Mouse (Mus musculus) embryonic facial prominence, embryonic 15.5 days (tissue): ENCODE measurements around the gene 6430550D23Rik. TPM values are rescaled to one million over a fixed set of nuclear protein-coding genes. Genes with fewer than 3 reads are reported as not detected.
A peak's percentile ranks its signal among the peaks of the same experiment; 100 is the strongest.

Source experiments
- ATAC-seq: fragments of 200-750 bp; cut with Nextera tagmentation; 2 replicates; pipeline ENCODE4 v1.8.0; 2017; ENCODE audit warnings: low read depth, moderate TSS enrichment; ENCODE audit not compliant: insufficient number of reproducible peaks, low FRiP score, low TSS enrichment
- H3K27ac ChIP-seq: fragments of 300-500 bp; sonication (generic); replicated peaks from 2 replicates; pipeline ENCODE4 v1.5.1; 2015; ENCODE audit warnings: mild to moderate bottlenecking, inconsistent platforms
- H3K27me3 ChIP-seq: fragments of 300-500 bp; sonication (generic); 2 replicates; pipeline ENCODE4 v1.6.1; 2015; ENCODE audit warnings: inconsistent platforms
- H3K36me3 ChIP-seq: fragments of 300-500 bp; sonication (generic); 2 replicates; pipeline ENCODE4 v1.6.1; 2015; ENCODE audit warnings: mild to moderate bottlenecking, inconsistent platforms
- H3K4me1 ChIP-seq: fragments of 300-500 bp; sonication (generic); 2 replicates; pipeline ENCODE4 v1.6.1; 2015; ENCODE audit warnings: inconsistent platforms
- H3K4me2 ChIP-seq: fragments of 300-500 bp; sonication (generic); replicated peaks from 2 replicates; pipeline ENCODE4 v1.6.1; 2015; ENCODE audit warnings: mild to moderate bottlenecking, inconsistent platforms
- H3K4me3 ChIP-seq: fragments of 300-500 bp; sonication (generic); replicated peaks from 2 replicates; pipeline ENCODE4 v1.5.1; 2015; ENCODE audit warnings: mild to moderate bottlenecking, inconsistent platforms
- H3K9ac ChIP-seq: fragments of 300-500 bp; sonication (generic); 2 replicates; pipeline ENCODE4 v1.6.1; 2015; ENCODE audit warnings: inconsistent platforms
- H3K9me3 ChIP-seq: fragments of 300-500 bp; sonication (generic); replicated peaks from 2 replicates; pipeline ENCODE4 v1.6.1; 2016; ENCODE audit warnings: inconsistent platforms
- WGBS: fragments of 180-500 bp; shearing (Covaris S2); methylation state at CpG from one replicate; pipeline ENCODE4 v1.1.7; 2015; 5-methylcytosine and 5-hydroxymethylcytosine counted together
- polyA plus RNA-seq: library from polyadenylated mRNA; unstranded; fragments of >200 nt; fragmentation: Nextera tagmentation; extraction: Ambion mirVana; gene quantifications from 2 replicates; pipeline ENCODE4 v1.2.1, GENCODE M21; 2015

Gene 6430550D23Rik
- polyA plus RNA-seq, 1 experiment from 2014 or later: 2.2 TPM

DNA sequence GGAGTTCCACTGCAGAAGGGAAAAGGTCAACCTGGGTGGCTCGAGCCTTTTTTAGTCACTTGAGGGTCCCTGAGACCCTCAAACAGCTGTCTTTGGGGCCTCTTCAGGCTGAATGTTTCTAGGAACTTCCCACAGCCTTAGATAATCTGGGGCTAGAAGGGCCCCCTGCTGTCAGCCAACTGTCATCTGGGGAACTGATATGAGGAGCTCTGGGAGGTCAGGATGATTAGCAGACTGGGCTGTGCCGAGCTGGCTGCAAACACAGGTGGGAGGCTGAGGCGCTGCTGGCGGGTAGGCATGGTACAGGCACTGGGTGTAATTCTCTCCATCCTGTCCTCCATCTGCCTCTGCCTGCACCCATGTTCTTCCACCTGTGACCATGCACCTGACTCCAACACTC is 18.7 kb downstream of the 6430550D23Rik start:
- Histone ChIP-seq H3K4me2 (no peak overlapping the region), H3K9ac (no peak overlapping the region), H3K27ac (no peak overlapping the region), H3K4me3 (no peak overlapping the region), H3K4me1 (no peaks in the 10 kb centered on the region), H3K27me3 (no peaks in the 10 kb centered on the region), H3K9me3 (no peaks in the 10 kb centered on the region), H3K36me3 (peaks cover 100% of the 10 kb centered on the region)
- ATAC-seq: no peak
- WGBS: 69% methylated on average over 4 of the region's 4 CpGs

DNA sequence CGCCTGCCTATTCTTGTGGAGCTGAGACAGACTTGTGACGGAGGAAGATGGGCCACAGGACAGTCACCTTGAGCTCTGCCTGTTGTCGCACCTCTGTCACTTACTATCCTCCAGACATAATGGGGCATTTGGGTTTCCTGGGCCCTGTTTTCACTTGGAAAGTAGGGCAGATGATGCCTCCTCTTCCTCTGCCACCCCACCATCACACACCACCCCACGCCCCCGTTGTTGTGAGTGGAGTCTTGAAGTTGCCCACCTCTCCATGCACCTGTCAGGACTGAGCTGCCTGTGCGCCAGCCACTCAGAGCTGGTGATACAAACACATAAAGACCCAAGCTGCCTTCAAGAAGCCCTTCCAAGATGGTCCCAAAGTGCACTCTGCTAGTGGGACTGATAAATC is 20.6 kb downstream of the 6430550D23Rik start:
- Histone ChIP-seq H3K9ac (no peak overlapping the region), H3K9me3 (no peaks in the 10 kb centered on the region), H3K27ac (no peak overlapping the region), H3K36me3 (peaks cover 100% of the 10 kb centered on the region), H3K4me1 (no peaks in the 10 kb centered on the region), H3K4me2 (no peak overlapping the region), H3K27me3 (no peaks in the 10 kb centered on the region), H3K4me3 (no peak overlapping the region)
- no peak for ATAC-seq
- WGBS: 95% methylated on average over 6 of the region's 6 CpGs

DNA sequence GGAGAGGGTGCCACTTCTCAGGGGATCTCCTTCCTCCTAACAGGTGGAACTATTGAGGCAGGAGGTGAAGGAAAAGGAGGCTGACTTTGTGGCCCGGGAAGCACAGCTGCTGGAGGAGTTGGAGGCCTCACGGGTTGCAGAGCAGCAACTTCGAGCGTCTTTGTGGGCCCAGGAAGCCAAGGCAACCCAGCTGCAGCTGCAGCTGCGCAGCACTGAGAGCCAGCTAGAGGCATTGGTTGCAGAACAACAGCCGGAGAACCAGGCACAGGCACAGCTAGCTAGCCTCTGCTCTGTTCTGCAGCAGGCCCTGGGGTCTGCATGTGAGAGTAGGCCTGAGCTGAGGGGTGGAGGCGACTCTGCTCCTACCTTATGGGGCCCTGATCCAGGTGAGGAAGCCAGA is 22.0 kb downstream of the 6430550D23Rik start:
- Histone ChIP-seq H3K36me3 (peaks cover 100% of the 10 kb centered on the region), H3K9ac (no peak overlapping the region), H3K9me3 (no peaks in the 10 kb centered on the region), H3K4me2 (no peak overlapping the region), H3K27me3 (no peaks in the 10 kb centered on the region), H3K27ac (no peak overlapping the region), H3K4me3 (no peak overlapping the region), H3K4me1 (no peaks in the 10 kb centered on the region)
- ATAC-seq: no peak
- 82% methylated on average over 7 of the region's 7 CpGs for WGBS

DNA sequence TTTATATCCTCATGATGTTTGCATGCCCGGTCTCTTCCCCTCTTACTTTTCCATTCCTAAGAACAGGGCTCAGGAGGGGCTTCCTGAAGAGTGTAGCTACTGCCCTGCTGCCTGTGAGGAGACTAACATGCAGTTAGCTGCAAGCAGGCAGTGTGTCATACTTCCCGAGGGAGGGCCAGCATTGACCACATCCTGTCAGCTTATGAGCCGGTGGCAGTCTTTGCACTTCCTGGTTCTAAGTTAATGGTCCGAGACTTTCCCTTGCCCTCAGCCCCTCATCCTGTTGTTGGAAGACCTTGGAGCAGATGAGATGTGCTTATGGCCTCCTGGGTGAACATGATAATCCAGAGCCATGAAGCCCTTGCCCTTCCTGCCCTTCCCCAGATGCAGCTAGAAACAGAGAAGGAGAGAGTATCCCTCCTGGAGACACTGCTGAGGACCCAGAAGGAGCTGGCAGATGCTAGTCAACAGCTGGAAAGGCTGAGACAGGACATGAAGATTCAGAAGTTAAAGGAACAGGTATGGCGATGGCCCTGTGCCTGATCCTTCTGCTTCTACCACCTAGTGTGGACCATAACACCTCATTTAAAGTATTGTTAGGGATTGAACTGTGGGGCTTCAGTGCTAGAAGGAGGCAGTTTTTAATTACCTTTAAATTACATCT is 28.3 kb downstream of the 6430550D23Rik start:
- Histone ChIP-seq H3K9me3 (no peaks in the 10 kb centered on the region), H3K36me3 (peaks cover 95% of the 10 kb centered on the region), H3K27ac (no peak overlapping the region), H3K4me1 (no peaks in the 10 kb centered on the region), H3K4me2 (no peak overlapping the region), H3K9ac (no peak overlapping the region), H3K27me3 (no peaks in the 10 kb centered on the region), H3K4me3 (no peak overlapping the region)
- 83% methylated on average over 5 of the region's 5 CpGs for WGBS
- no peak; the same call in 1 of the 2 replicates for ATAC-seq

DNA sequence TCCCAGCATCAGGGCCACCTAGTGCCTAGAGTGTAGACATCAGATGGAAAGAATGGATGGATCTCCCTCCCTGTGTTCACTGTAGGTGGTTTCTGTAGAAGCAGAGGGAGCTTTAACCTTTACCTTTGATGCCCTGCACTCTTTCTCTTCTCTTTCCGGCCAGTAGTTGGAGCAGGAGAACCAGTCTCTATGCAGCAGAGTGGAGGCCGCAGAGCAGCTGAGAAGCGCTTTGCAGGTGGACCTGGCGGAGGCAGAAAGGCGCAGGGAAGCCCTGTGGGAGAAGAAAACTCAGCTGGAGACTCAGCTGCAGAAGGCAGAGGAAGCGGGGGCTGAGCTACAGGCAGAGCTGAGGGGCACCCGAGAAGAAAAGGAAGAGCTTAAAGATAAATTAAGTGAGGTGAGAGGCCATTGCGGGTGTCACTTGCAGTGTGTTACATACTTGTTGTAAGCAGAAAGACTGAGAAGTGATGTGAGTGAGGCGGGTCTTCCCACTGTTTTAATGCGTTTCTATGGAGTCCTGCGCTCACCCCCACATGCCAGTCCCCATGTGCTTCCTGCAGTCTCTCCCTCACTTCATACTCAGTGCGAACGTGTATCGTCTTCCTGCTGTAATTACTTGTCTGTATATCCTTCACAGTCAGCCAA is 33.6 kb downstream of the 6430550D23Rik start:
- Histone ChIP-seq H3K36me3 (peaks cover 88% of the 10 kb centered on the region), H3K4me3 (no peak overlapping the region), H3K4me2 (no peak overlapping the region), H3K27me3 (no peaks in the 10 kb centered on the region), H3K4me1 (no peaks in the 10 kb centered on the region), H3K27ac (no peak overlapping the region), H3K9ac (no peak overlapping the region), H3K9me3 (no peaks in the 10 kb centered on the region)
- no peak for ATAC-seq
- WGBS: 81% methylated on average over 14 of the region's 14 CpGs

DNA sequence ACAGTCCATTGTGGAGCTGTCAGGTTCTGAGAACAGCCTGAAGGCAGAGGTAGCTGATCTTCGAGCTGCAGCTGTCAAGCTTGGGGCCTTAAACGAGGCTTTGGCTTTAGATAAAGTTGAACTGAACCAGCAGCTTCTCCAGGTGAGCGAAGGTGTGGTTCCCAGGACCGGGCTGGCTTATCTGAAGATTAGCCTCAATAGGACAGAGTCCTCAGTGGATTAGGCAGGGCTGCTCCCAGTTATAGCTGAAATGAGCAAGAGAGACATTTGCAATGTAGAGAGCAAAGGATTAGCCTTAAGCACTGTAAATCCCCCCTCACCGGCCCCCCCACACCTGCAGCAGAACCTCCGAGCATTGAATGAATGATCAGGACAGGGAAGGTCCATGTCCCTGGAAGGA is 34.4 kb downstream of the 6430550D23Rik start:
- Histone ChIP-seq H3K36me3 (peaks cover 89% of the 10 kb centered on the region), H3K4me3 (no peak overlapping the region), H3K27ac (no peak overlapping the region), H3K9ac (no peak overlapping the region), H3K4me2 (no peak overlapping the region), H3K4me1 (no peaks in the 10 kb centered on the region), H3K27me3 (no peaks in the 10 kb centered on the region), H3K9me3 (no peaks in the 10 kb centered on the region)
- WGBS: 72% methylated on average over 6 of the region's 6 CpGs
- no peak for ATAC-seq

DNA sequence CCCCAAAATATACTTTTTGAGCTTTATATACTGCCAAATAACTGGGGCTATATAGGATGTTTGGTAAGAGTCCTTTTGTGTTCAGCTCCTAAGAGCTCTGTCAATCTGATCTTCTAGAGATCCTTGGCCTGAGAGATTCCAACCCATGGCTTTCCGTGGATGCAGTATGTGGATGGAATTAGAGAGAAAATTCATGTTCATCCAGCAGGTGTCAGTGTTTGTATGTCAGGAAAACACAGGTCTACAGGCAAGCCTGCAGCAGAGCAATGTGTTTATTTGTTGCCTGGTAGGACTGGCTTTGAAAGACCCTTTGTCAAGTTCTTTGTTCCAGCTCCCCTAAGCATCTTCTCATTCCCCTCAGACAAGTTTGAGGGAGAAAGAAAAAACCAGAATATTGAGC is 44.8 kb downstream of the 6430550D23Rik start:
- Histone ChIP-seq H3K9ac (no peak overlapping the region), H3K27ac (no peak overlapping the region), H3K27me3 (no peaks in the 10 kb centered on the region), H3K36me3 (peaks cover 58% of the 10 kb centered on the region), H3K4me3 (no peak overlapping the region), H3K4me2 (no peak overlapping the region), H3K9me3 (no peaks in the 10 kb centered on the region), H3K4me1 (0 out of 2 replicates have a peak, but pooled peaks cover 2% of the 10 kb centered on the region)
- 25% methylated on average over 1 of the region's 1 CpGs for WGBS
- no peak for ATAC-seq

DNA sequence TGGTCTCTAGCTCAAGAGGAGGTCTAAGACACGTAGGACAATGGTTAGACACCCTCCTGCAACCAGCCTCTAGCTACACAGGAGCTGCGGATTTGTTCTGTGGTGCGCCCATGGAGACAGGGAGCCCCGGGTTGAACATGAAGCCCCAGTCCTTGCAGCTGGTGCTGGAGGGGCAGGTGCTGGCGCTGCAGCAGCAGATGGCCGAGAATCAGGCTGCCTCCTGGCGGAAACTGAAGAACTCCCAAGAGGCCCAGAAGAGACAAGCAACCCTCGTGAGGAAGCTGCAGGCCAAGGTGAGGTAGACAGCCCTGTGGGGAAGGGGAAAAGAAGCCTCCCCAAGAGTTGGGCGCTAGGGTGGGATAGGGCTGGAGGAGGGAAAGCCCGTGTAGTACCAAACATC is 45.9 kb downstream of the 6430550D23Rik start:
- no peak overlapping the region for H3K27ac ChIP-seq
- no peak overlapping the region for H3K4me3 ChIP-seq
- no peaks in the 10 kb centered on the region for H3K27me3 ChIP-seq
- no peak for ATAC-seq
- 77% methylated on average over 10 of the region's 10 CpGs for WGBS
- H3K9ac ChIP-seq: no peak overlapping the region
- no peak overlapping the region for H3K4me2 ChIP-seq
- H3K4me1 ChIP-seq: peaks cover 9% of the 10 kb centered on the region; the same call in 1 of the 2 replicates
- H3K36me3 ChIP-seq: peaks cover 47% of the 10 kb centered on the region
- no peaks in the 10 kb centered on the region for H3K9me3 ChIP-seq

DNA sequence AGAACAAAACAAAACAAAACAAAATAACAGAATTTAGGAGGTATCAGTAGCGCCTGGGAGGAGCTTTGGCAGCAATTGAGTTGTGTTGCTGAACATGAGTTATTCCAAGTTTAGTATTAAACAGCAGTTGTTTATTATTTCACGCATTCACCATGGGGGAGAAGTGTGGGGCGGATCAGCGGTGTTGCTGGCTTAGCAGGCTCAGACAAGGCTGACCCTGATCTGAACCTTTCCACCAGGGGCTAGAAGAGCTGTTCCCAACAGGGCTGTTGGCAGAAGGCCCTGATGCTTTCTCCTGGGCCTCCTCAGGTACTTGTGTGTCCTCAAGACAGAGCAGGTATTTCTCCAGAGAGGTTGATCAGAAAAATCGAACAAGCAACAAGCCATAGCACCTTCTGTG is 47.8 kb downstream of the 6430550D23Rik start:
- 83% methylated on average over 5 of the region's 5 CpGs for WGBS
- Histone ChIP-seq H3K27me3 (no peaks in the 10 kb centered on the region), H3K4me2 (no peak overlapping the region), H3K27ac (no peak overlapping the region), H3K36me3 (peaks cover 30% of the 10 kb centered on the region), H3K4me1 (peaks cover 9% of the 10 kb centered on the region; the same call in 1 of the 2 replicates), H3K9ac (no peak overlapping the region), H3K9me3 (no peaks in the 10 kb centered on the region), H3K4me3 (no peak overlapping the region)
- ATAC-seq: no peak

DNA sequence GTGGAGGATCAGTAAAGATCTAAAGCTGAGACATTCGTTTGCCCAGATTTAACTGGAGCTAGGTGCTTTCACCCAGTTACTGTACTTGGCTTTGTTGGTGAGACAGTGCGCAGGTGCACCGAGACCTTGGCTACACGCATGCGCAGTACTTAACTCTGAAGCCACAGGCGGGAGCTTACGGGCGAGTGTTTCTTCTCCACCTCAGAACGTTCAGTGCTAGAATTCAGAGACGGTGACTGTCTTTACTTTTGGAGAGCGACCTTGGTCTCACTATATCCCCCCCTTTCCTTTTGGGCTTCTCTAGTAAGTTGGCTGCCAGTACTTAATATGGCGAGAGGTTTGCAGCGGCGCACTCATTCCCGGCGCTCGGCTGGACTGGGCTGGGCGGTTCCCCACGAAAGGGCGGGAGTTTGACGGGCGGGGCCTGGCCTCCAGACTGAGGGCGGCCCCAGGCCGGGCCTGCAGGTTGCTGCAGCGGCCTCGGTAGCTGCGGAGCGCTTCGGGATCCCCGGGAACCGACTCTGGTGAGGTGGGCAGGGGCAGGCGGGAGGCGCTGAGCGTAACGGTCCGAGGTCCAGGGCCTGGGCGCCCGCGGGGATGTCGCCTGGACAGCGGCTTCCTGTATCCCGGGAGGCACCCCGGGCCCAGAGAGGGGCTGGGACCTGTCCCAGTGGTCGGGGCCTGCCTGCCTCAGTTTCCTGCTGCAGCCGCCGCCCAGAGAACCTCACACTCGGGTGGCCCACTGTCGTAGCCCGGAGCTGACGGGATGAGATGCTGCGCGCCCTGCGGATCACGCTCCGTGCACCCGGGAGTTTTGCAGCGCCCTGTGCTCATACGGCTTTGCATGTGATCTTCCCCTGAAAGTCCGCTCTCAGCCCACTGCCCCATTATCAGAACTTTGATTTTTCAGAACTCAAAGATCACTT is 51.4 kb downstream of the 6430550D23Rik start, which contains the start of gene Cep250:
Gene Cep250, plus strand, starts transcription at position 325 of the 926 bp plus-strand sequence.
- H3K9me3 ChIP-seq: no peaks in the 10 kb centered on the region
- peak within 1 kb of the TSS; percentile 90 for H3K27ac ChIP-seq
- peak within 1 kb of the TSS; percentile 95 for H3K9ac ChIP-seq
- WGBS: under 1% methylated on average over 57 of the region's 59 CpGs
- peak; percentile 96 for ATAC-seq
- H3K4me2 ChIP-seq: peak within 1 kb of the TSS; percentile 58
- peaks cover 9% of the 10 kb centered on the region; the same call in 1 of the 2 replicates for H3K4me1 ChIP-seq
- H3K27me3 ChIP-seq: no peaks in the 10 kb centered on the region
- no peaks in the 10 kb centered on the region for H3K36me3 ChIP-seq
- peak within 1 kb of the TSS; percentile 93 for H3K4me3 ChIP-seq

DNA sequence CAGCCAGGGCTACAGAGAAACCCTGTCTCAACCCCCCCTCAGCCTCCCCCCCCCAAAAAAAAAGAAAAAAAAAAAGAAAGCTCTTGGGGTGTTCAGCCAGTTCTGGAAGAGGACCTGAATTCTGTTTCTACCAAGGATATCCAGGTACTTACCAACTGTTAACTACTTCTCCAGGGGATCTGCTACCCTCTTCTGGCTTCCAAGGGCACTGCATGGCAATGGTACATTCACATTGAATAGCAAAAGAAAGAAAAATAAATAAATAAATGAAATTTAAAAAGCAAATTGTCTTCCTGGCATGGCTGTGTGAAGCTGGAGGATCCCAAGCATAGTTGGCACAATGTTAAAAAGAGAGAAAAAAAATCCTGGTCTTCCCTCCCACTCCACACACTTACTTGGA is 55.8 kb downstream of the 6430550D23Rik start:
- peaks cover 7% of the 10 kb centered on the region for H3K4me1 ChIP-seq
- no peaks in the 10 kb centered on the region for H3K27me3 ChIP-seq
- no peak overlapping the region for H3K9ac ChIP-seq

More for the DNA sequence above, 55.8 kb downstream of the 6430550D23Rik start:
- ATAC-seq: no peak
- Histone ChIP-seq H3K9me3 (no peaks in the 10 kb centered on the region), H3K4me3 (no peak overlapping the region), H3K36me3 (no peaks in the 10 kb centered on the region), H3K4me2 (no peak overlapping the region), H3K27ac (no peak overlapping the region)
